Mouse (Mus musculus) liver (tissue): ENCODE results near the gene Ckb.
"Not testable (repeated sequence)": the region's sequence is repeated elsewhere in the genome, so short reads cannot be mapped to it uniquely, and the experiment has no call there.

Experiments
- DNase-seq: peaks from one replicate; pipeline ENCODE4 v3.0.0-alpha.2; 2020; ENCODE audit warnings: mixed read lengths

Ckb gene

GRCm38 (mm10) chr12:111672176-111672575, at the start of gene Ckb:
TSS of gene Ckb (minus strand) at chr12:111672338.
- peak; percentile 58 for DNase-seq

GRCm38 (mm10) chr12:111720222-111720621, 48.1 kb upstream of the Ckb start:
- no peak for DNase-seq

GRCm38 (mm10) chr12:111718656-111719055, 46.5 kb upstream of the Ckb start:
- DNase-seq, result no peak

GRCm38 (mm10) chr12:111716505-111716904, 44.4 kb upstream of the Ckb start:
- no peak for DNase-seq

- not testable (repeated sequence) for DNase-seq
Measured at GRCm38 (mm10) chr12:111713880-111714279, 41.7 kb upstream of the Ckb start.

GRCm38 (mm10) chr12:111713004-111713651, 41.0 kb upstream of the Ckb start, which contains the start of the genes Bag5 and Apopt1:
TSS of gene Bag5 (minus strand) at chr12:111713257.
TSS of gene Apopt1 (plus strand) at chr12:111713261.
- DNase-seq, result peak; percentile 86

- peak; percentile 36 for DNase-seq
Measured at GRCm38 (mm10) chr12:111712476-111712875, 40.3 kb upstream of the Ckb start.

- no peak for DNase-seq
Measured at GRCm38 (mm10) chr12:111710091-111710490, 38.0 kb upstream of the Ckb start.

- DNase-seq, result no peak
Measured at GRCm38 (mm10) chr12:111708181-111708580, 36.0 kb upstream of the Ckb start.

- no peak for DNase-seq
Measured at GRCm38 (mm10) chr12:111705186-111705973, 33.2 kb upstream of the Ckb start.

GRCm38 (mm10) chr12:111704609-111705008, 32.5 kb upstream of the Ckb start:
- no peak for DNase-seq

GRCm38 (mm10) chr12:111703301-111703700, 31.2 kb upstream of the Ckb start:
- no peak for DNase-seq

GRCm38 (mm10) chr12:111700920-111701458, 28.9 kb upstream of the Ckb start:
- DNase-seq, result no peak

GRCm38 (mm10) chr12:111699542-111699941, 27.4 kb upstream of the Ckb start:
- DNase-seq, result no peak

- DNase-seq, result no peak
Measured at GRCm38 (mm10) chr12:111698346-111698913, 26.3 kb upstream of the Ckb start.

GRCm38 (mm10) chr12:111697708-111698107, 25.6 kb upstream of the Ckb start:
- no peak for DNase-seq

GRCm38 (mm10) chr12:111696239-111696638, 24.1 kb upstream of the Ckb start:
- DNase-seq, result peak; percentile 59

GRCm38 (mm10) chr12:111694880-111695804, 23.0 kb upstream of the Ckb start:
- no peak for DNase-seq

- no peak for DNase-seq
Measured at GRCm38 (mm10) chr12:111694271-111694781, 22.2 kb upstream of the Ckb start.

GRCm38 (mm10) chr12:111693341-111694270, 21.5 kb upstream of the Ckb start:
- DNase-seq, result no peak

- no peak for DNase-seq
Measured at GRCm38 (mm10) chr12:111692899-111693298, 20.8 kb upstream of the Ckb start.
